Mouse (Mus musculus) lung, postnatal 25 days (tissue): ENCODE results near the gene Rhot1.
"Not testable (repeated sequence)": the region's sequence is repeated elsewhere in the genome, so short reads cannot be mapped to it uniquely, and the experiment has no call there.

Source experiments
- DNase-seq: peaks from one replicate; pipeline ENCODE4 v3.0.0; 2022; ENCODE audit warnings: low spot score

The Rhot1 gene

DNA sequence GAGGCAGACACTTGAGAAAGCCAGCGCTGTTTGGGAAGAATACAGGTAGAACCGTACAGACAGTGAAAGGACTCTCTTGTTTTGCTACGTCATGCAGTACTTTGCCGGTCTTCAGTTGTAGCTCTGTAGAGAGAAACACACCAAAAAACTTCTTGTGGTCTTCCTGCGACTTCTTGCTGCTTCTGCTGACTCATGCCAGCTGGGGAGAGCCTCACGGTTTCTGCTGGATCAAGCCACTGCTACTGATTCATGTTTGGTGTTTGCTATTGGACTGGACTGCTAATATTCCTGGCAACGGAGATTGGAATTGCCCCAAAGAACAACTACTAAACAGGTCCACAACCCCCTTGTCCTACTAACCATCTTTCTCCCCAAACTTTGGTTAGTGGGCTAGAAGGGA is 12.5 kb upstream of the Rhot1 start:
- no peak for DNase-seq

DNA sequence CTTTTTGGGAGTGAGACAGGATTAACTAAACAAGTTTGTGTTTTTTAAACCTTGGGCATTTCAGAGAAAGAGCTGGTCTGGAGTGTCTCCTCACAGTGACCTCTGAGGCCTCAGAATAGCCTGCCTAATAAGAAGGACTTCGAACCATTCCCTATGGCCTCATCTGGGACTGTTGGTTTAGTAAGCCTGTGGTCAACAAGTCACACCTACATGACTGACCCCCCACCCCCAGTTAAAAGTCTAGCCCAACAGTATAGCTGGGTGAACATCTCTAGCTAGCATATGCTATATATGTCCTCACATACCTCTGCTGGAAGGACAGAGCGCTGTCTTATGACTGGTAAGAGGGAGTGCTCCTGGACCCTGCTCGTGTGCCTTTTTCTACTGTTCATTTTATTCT is 9.5 kb upstream of the Rhot1 start:
- DNase-seq = no peak

- DNase-seq = peak; percentile 22
These were observed 9.0 kb upstream of the Rhot1 start for GRCm38 (mm10) chr11:80199773-80200172.

- peak; percentile 24 for DNase-seq
These were observed 8.5 kb upstream of the Rhot1 start for GRCm38 (mm10) chr11:80200326-80200725.

- DNase-seq = no peak
These were observed 6.5 kb upstream of the Rhot1 start for GRCm38 (mm10) chr11:80202296-80202695.

GRCm38 (mm10) chr11:80204037-80204436 is 4.8 kb upstream of the Rhot1 start:
- no peak for DNase-seq

DNA sequence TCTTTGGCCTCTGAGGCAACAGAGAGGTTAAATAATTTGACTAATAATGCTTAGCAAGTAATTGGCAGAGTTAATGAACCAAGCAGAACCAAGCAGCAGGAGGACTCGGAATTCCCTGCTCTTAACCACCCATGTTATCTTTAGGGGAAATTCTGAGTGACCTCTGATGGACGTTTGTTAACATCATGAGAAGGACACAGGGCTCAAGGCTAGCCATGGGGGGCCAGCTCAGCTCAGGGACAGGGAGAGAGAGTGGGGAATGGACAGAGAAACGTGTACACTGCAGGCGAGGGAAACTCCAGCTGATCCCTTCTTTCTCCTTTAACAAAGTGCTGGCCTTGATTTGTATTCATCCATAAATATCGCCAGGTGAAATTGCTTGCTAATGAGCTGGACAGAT is 3.9 kb upstream of the Rhot1 start:
- no peak for DNase-seq

GRCm38 (mm10) chr11:80208465-80208859 is 357 bp upstream of the Rhot1 start:
- no peak for DNase-seq

DNA sequence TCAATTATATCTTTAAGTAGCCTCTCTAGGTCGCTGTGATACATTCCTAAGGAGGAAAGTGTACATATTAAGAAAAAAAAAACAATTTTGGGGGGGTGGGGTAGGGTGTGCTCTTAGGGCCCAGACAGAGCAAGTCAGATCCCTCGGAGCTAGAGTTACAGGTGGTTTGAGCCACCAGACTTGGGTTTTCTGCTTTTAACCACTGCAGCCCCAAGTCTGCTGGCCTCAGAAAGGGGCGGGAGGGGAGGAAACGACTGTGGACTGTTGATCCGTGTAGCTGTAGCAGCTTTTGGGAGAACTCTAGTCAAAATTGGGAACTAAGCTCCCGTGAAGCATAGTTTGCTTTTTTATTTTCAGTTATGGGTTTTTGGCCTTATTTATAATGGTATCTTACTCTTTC is 1.5 kb downstream of the Rhot1 start:
- no peak for DNase-seq

DNA sequence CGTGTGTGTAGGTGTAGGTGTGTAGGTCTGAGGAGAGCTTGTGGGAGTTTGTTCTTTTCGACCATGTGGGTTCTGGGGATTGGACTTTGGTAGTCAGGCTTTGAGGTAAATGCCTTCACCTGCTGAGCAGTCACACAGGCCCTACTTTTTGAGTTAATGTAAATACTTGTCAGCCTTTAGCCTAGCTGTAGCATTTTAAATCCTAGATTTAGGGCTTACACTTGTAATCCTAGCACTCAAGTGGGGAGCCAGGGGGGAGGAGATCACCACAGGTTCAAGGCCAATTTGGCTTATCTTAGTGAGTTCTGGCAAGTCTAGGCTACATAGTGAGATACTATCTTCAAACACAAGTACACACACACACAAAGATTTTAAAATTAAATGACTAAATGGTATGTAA is 3.5 kb downstream of the Rhot1 start:
- no peak for DNase-seq

GRCm38 (mm10) chr11:80215291-80215690 is 6.5 kb downstream of the Rhot1 start:
- DNase-seq = no peak

- no peak for DNase-seq
These were observed 10.0 kb downstream of the Rhot1 start for GRCm38 (mm10) chr11:80218657-80219293.

DNA sequence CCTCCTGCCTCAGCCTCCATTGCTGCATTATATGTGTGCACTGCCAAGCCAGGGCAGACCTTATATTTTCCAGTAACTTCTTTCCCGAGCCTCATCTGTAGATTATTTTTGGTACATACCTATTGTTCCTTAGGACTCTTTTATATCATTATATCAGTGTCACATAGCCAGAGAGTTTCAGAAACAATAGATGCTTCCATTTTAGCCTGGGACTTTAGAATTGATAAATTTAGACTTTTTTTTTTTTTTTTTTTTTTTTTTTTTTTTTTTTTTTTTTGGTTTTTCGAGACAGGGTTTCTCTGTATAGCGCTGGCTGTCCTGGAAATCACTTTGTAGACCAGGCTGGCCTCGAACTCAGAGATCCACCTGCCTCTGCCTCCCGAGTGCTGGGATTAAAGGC is 21.2 kb downstream of the Rhot1 start:
- DNase-seq = not testable (repeated sequence)

GRCm38 (mm10) chr11:80237278-80237677 is 28.5 kb downstream of the Rhot1 start:
- DNase-seq = no peak

DNA sequence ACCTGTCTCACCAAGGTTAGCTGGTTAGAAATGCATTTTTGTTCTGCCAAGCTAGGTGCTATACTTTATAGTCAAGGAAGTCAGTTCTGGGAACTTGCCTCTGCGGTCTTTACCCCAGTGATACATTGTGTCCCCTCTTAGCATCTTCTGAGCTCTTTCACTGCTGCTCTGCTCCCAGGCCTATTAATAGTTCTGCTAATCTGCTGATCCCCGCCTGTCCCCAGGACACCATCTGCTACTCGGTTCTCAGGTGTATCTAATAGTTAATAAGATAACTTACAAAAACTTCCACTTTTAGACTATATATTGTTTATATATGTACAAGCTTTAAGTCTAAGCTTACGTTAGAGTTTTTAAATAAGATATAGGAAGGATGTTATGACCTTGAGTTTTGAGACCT is 29.5 kb downstream of the Rhot1 start:
- no peak for DNase-seq

DNA sequence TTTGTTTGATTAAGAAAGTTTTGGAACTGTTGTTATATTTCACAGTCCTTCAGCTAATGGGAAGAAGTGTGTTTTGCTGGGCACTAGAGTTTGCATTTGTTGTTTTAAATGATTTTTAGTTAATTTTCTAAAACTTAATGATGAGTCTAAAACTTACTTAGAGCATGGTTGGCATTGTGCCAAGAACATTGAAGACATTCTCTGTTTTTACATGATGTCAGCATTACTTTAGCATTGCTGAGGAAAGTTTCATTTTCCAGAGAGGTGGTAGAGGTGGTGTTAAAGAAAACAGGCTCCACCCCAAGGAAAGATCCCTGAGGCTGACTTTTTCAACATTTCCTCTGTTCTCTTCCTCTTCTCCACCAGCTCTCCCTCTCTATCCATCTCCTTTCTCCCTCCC is 38.2 kb downstream of the Rhot1 start:
- DNase-seq = no peak

- DNase-seq = no peak
These were observed 39.7 kb downstream of the Rhot1 start for GRCm38 (mm10) chr11:80248531-80248930.

DNA sequence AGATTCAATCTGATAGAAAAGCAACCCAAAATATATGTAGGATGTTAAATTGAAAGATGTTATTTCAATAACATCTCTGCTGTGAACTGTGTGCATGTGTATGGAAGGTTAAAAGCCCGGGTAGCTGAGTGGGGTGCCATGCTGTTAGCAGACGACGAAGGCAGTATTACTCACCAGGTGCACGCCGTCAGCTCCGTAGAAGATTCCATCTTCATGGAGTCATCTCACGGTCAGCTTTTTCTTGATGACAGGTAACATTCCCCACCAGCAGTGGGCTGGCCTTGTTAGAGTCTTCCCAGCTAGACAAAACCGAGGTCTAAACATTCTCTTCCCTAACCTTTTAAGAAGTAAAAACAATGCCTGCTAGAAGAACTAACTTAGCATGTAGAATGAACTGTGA is 55.3 kb downstream of the Rhot1 start:
- no peak for DNase-seq

GRCm38 (mm10) chr11:80271096-80271495 is 62.3 kb downstream of the Rhot1 start:
- DNase-seq = no peak

- DNase-seq = no peak
These were observed 66.2 kb downstream of the Rhot1 start for GRCm38 (mm10) chr11:80275011-80275410.

GRCm38 (mm10) chr11:80278054-80278453 is 69.2 kb downstream of the Rhot1 start:
- DNase-seq = no peak

DNA sequence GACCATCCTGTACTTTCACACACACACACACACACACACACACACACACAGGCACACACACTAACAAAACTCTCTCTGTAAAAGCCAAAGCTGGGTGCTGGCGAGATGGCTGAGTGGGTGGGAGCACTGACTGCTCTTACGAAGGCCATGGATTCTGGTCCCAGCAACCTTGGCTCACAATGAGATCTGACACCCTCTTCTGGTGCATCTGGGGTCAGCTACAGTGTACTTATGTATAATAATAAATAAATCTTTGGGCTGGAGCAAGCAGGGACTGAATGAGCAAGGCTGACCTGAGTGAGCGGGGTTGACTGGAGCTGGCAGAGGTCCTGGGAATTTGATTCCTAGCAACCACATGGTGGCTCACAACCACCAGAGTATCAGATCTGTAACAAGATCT is 75.0 kb downstream of the Rhot1 start:
- DNase-seq = no peak

DNA sequence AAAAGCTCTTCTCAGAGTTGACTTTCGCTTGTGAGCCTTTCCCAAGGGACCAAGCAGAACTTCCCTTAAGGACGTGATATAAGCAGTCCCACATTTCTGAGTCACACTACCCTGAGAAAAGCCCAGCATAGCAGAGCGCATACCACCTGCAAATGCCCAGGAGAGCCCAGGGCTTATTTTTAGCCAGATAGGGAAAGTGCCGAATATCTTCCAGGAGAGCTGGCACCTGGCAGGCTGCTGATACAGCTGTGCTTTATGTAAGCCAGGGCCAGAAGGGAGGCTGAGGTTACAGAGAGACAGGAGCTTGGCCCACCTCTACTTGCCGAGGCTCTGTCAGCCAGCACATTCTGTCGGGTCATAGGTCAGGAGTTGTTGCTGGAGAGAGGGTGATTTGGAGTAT is 75.8 kb downstream of the Rhot1 start:
- DNase-seq = no peak

GRCm38 (mm10) chr11:80287150-80287549 is 78.3 kb downstream of the Rhot1 start:
- peak; percentile 74 for DNase-seq
